Mouse (Mus musculus): ENCODE results near the gene Hsbp1. TPM values are rescaled to one million over a fixed set of nuclear protein-coding genes. Genes with fewer than 3 reads are reported as not detected.
"Not testable (repeated sequence)": the region's sequence is repeated elsewhere in the genome, so short reads cannot be mapped to it uniquely, and the experiment has no call there.

Hsbp1 gene
- polyA plus RNA-seq, 1 experiment = 238 TPM

GRCm38 (mm10) chr8:119353659-119354023, 9.4 kb downstream of the Hsbp1 start:
- Histone ChIP-seq H3K4me3 (no peak overlapping the region), H3ac (ENCODE audit: control insufficient read depth, insufficient read length) (no peak overlapping the region), H3K36me3 (ENCODE audit: control insufficient read depth, insufficient read depth) (peaks cover 4% of the 10 kb centered on the region), H3K4me2 (ENCODE audit: low read depth) (no peak overlapping the region), H3K79me2 (ENCODE audit: control insufficient read depth, insufficient read depth) (no peaks in the 10 kb centered on the region), H3K27me3 (ENCODE audit: control insufficient read depth, insufficient read depth, insufficient read length) (no peaks in the 10 kb centered on the region)
- no peak for TF ChIP-seq E2F4 (IDR thresholded peaks at IDR 0.05; ENCODE audit: insufficient read depth)
- no peak for TF ChIP-seq MYOG (IDR thresholded peaks at IDR 0.05; ENCODE audit: control insufficient read depth in 1 of 3, insufficient read depth in 1 of 3, insufficient read length in 2 of 3, low read depth in 2 of 3)
- TF ChIP-seq MAX (IDR thresholded peaks at IDR 0.05; ENCODE audit: low read depth) = no peak
- TF ChIP-seq MYOD1 (IDR thresholded peaks at IDR 0.05; ENCODE audit: control insufficient read depth in 1 of 3, insufficient read length in 2 of 3, low read depth in 2 of 3) = no peak
- TF ChIP-seq POLR2AphosphoS2 (IDR thresholded peaks at IDR 0.05; ENCODE audit: insufficient read length, low read depth) = no peak
- TF ChIP-seq TCF3 (IDR thresholded peaks at IDR 0.05; ENCODE audit: insufficient read length, low read depth) = no peak
- TF ChIP-seq CEBPB (IDR thresholded peaks at IDR 0.05; ENCODE audit: insufficient read depth, poor library complexity, severe bottlenecking) = no peak
- TF ChIP-seq USF1 (IDR thresholded peaks at IDR 0.05; ENCODE audit: low read depth) = no peak
- no peak for TF ChIP-seq SRF (IDR thresholded peaks at IDR 0.05; ENCODE audit: control insufficient read depth, insufficient read length, low read depth)

GRCm38 (mm10) chr8:119356631-119357030, 12.3 kb downstream of the Hsbp1 start:
- not testable (repeated sequence) for H3K27me3 ChIP-seq (ENCODE audit: control insufficient read depth, insufficient read depth, insufficient read length); H3K4me2 ChIP-seq (ENCODE audit: low read depth); H3K36me3 ChIP-seq (ENCODE audit: control insufficient read depth, insufficient read depth); H3K4me3 ChIP-seq; H3K79me2 ChIP-seq (ENCODE audit: control insufficient read depth, insufficient read depth); H3ac ChIP-seq (ENCODE audit: control insufficient read depth, insufficient read length)

GRCm38 (mm10) chr8:119358175-119358574, 13.9 kb downstream of the Hsbp1 start:
- H3K27me3 ChIP-seq (ENCODE audit: control insufficient read depth, insufficient read depth, insufficient read length) = peaks cover 17% of the 10 kb centered on the region
- H3ac ChIP-seq (ENCODE audit: control insufficient read depth, insufficient read length) = no peak overlapping the region
- no peak overlapping the region for H3K4me2 ChIP-seq (ENCODE audit: low read depth)
- H3K36me3 ChIP-seq (ENCODE audit: control insufficient read depth, insufficient read depth) = no peaks in the 10 kb centered on the region
- TF ChIP-seq REST (IDR thresholded peaks at IDR 0.05; ENCODE audit: insufficient read depth, insufficient read length) (no peak), SRF (IDR thresholded peaks at IDR 0.05; ENCODE audit: control insufficient read depth, insufficient read length, low read depth) (no peak), MAX (IDR thresholded peaks at IDR 0.05; ENCODE audit: low read depth) (no peak), POLR2A (IDR thresholded peaks at IDR 0.05; ENCODE audit: insufficient read length, low read depth) (no peak), MYOD1 (IDR thresholded peaks at IDR 0.05; ENCODE audit: control insufficient read depth in 1 of 3, insufficient read length in 2 of 3, low read depth in 2 of 3) (no peak), TCF12 (IDR thresholded peaks at IDR 0.05; ENCODE audit: insufficient read depth, poor library complexity, severe bottlenecking) (no peak), TCF3 (IDR thresholded peaks at IDR 0.05; ENCODE audit: insufficient read length, low read depth) (no peak), CEBPB (IDR thresholded peaks at IDR 0.05; ENCODE audit: insufficient read depth, poor library complexity, severe bottlenecking) (no peak), USF1 (IDR thresholded peaks at IDR 0.05; ENCODE audit: low read depth) (no peak), MYOG (IDR thresholded peaks at IDR 0.05; ENCODE audit: control insufficient read depth in 1 of 3, insufficient read depth in 1 of 3, insufficient read length in 2 of 3, low read depth in 2 of 3) (no peak)
- H3K79me2 ChIP-seq (ENCODE audit: control insufficient read depth, insufficient read depth) = no peaks in the 10 kb centered on the region
- H3K4me3 ChIP-seq = no peak overlapping the region

- H3K27me3 ChIP-seq (ENCODE audit: control insufficient read depth, insufficient read depth, insufficient read length) = peaks cover 19% of the 10 kb centered on the region
- no peak overlapping the region for H3K4me3 ChIP-seq
- H3K36me3 ChIP-seq (ENCODE audit: control insufficient read depth, insufficient read depth) = no peaks in the 10 kb centered on the region
- TF ChIP-seq TCF3 (IDR thresholded peaks at IDR 0.05; ENCODE audit: insufficient read length, low read depth) (no peak), MYOD1 (IDR thresholded peaks at IDR 0.05; ENCODE audit: control insufficient read depth in 1 of 3, insufficient read length in 2 of 3, low read depth in 2 of 3) (no peak), POLR2A (IDR thresholded peaks at IDR 0.05; ENCODE audit: insufficient read length, low read depth) (no peak), TCF12 (IDR thresholded peaks at IDR 0.05; ENCODE audit: insufficient read depth, poor library complexity, severe bottlenecking) (no peak)
- no peak overlapping the region for H3K4me2 ChIP-seq (ENCODE audit: low read depth)
- H3ac ChIP-seq (ENCODE audit: control insufficient read depth, insufficient read length) = no peak overlapping the region
- H3K79me2 ChIP-seq (ENCODE audit: control insufficient read depth, insufficient read depth) = no peaks in the 10 kb centered on the region
Measured at GRCm38 (mm10) chr8:119358836-119359235, 14.5 kb downstream of the Hsbp1 start.

- Histone ChIP-seq H3K36me3 (ENCODE audit: control insufficient read depth, insufficient read depth) (no peaks in the 10 kb centered on the region), H3K4me3 (no peak overlapping the region), H3K79me2 (ENCODE audit: control insufficient read depth, insufficient read depth) (no peaks in the 10 kb centered on the region), H3K27me3 (ENCODE audit: control insufficient read depth, insufficient read depth, insufficient read length) (peaks cover 30% of the 10 kb centered on the region), H3ac (ENCODE audit: control insufficient read depth, insufficient read length) (no peak overlapping the region), H3K4me2 (ENCODE audit: low read depth) (no peak overlapping the region)
- TF ChIP-seq REST (IDR thresholded peaks at IDR 0.05; ENCODE audit: insufficient read depth, insufficient read length) = no peak
- TF ChIP-seq E2F4 (IDR thresholded peaks at IDR 0.05; ENCODE audit: insufficient read depth) = no peak
- no peak for TF ChIP-seq SRF (IDR thresholded peaks at IDR 0.05; ENCODE audit: control insufficient read depth, insufficient read length, low read depth)
- TF ChIP-seq POLR2A (IDR thresholded peaks at IDR 0.05; ENCODE audit: insufficient read length, low read depth) = no peak
- no peak for TF ChIP-seq TCF3 (IDR thresholded peaks at IDR 0.05; ENCODE audit: insufficient read length, low read depth)
- no peak for TF ChIP-seq MYOD1 (IDR thresholded peaks at IDR 0.05; ENCODE audit: control insufficient read depth in 1 of 3, insufficient read length in 2 of 3, low read depth in 2 of 3)
- no peak for TF ChIP-seq TCF12 (IDR thresholded peaks at IDR 0.05; ENCODE audit: insufficient read depth, poor library complexity, severe bottlenecking)
- TF ChIP-seq MYOG (IDR thresholded peaks at IDR 0.05; ENCODE audit: control insufficient read depth in 1 of 3, insufficient read depth in 1 of 3, insufficient read length in 2 of 3, low read depth in 2 of 3) = no peak
- no peak for TF ChIP-seq CEBPB (IDR thresholded peaks at IDR 0.05; ENCODE audit: insufficient read depth, poor library complexity, severe bottlenecking)
- TF ChIP-seq USF1 (IDR thresholded peaks at IDR 0.05; ENCODE audit: low read depth) = no peak
- no peak for TF ChIP-seq MAX (IDR thresholded peaks at IDR 0.05; ENCODE audit: low read depth)
Measured at GRCm38 (mm10) chr8:119360686-119361295, 16.5 kb downstream of the Hsbp1 start.

- not testable (repeated sequence) for H3K36me3 ChIP-seq (ENCODE audit: control insufficient read depth, insufficient read depth); H3K79me2 ChIP-seq (ENCODE audit: control insufficient read depth, insufficient read depth); H3K4me2 ChIP-seq (ENCODE audit: low read depth); H3ac ChIP-seq (ENCODE audit: control insufficient read depth, insufficient read length); H3K4me3 ChIP-seq
- peaks cover 22% of the 10 kb centered on the region for H3K27me3 ChIP-seq (ENCODE audit: control insufficient read depth, insufficient read depth, insufficient read length)
Measured at GRCm38 (mm10) chr8:119374716-119375115, 30.4 kb downstream of the Hsbp1 start.
